Mouse (Mus musculus) liver, embryonic 11.5 days (tissue): ENCODE results near the gene Cotl1. TPM values are rescaled to one million over a fixed set of nuclear protein-coding genes. Genes with fewer than 3 reads are reported as not detected.
"Not testable (repeated sequence)": the region's sequence is repeated elsewhere in the genome, so short reads cannot be mapped to it uniquely, and the experiment has no call there.

Experiments used
- ATAC-seq: fragments of 200-750 bp; cut with Nextera tagmentation; replicated peaks from 2 replicates; pipeline ENCODE4 v1.8.0; 2017; ENCODE audit warnings: moderate number of reproducible peaks, mild to moderate bottlenecking, moderate TSS enrichment, moderate library complexity; ENCODE audit not compliant: low FRiP score
- DNase-seq: peaks from one replicate; pipeline ENCODE4 v3.0.0-alpha.2; 2017; ENCODE audit warnings: low spot score
- H3K27ac ChIP-seq: fragments of 300-500 bp; sonication (generic); 2 replicates; pipeline ENCODE4 v1.5.1; 2014; ENCODE audit warnings: mild to moderate bottlenecking, low read depth, low read length, control low read depth
- H3K27me3 ChIP-seq: fragments of 300-500 bp; sonication (generic); replicated peaks from 2 replicates; pipeline ENCODE4 v1.6.1; 2014; ENCODE audit warnings: low read length, mixed read lengths; ENCODE audit not compliant: control insufficient read depth, insufficient read depth
- H3K36me3 ChIP-seq: fragments of 300-500 bp; sonication (generic); 2 replicates; pipeline ENCODE4 v1.6.1; 2014; ENCODE audit warnings: mild to moderate bottlenecking, low read length, moderate library complexity, mixed read lengths; ENCODE audit not compliant: control insufficient read depth, insufficient read depth
- H3K4me1 ChIP-seq: fragments of 300-500 bp; sonication (generic); replicated peaks from 2 replicates; pipeline ENCODE4 v1.6.1; 2014; ENCODE audit warnings: low read length, mixed read lengths; ENCODE audit not compliant: control insufficient read depth, insufficient read depth
- H3K4me2 ChIP-seq: fragments of 300-500 bp; sonication (generic); 2 replicates; pipeline ENCODE4 v1.6.1; 2014; ENCODE audit warnings: mild to moderate bottlenecking, control low read depth, moderate library complexity
- H3K4me3 ChIP-seq: fragments of 300-500 bp; sonication (generic); 2 replicates; pipeline ENCODE4 v1.5.1; 2014; ENCODE audit warnings: low read depth, low read length, control low read depth
- H3K9ac ChIP-seq: fragments of 300-500 bp; sonication (generic); 2 replicates; pipeline ENCODE4 v1.6.1; 2014; ENCODE audit warnings: low read depth, low read length, control low read depth
- H3K9me3 ChIP-seq: fragments of 300-500 bp; sonication (generic); 2 replicates; pipeline ENCODE4 v1.6.1; 2016; ENCODE audit warnings: low read length, inconsistent platforms, mixed read lengths; ENCODE audit not compliant: control insufficient read depth
- WGBS: fragments of 180-500 bp; shearing (Covaris S2); extraction: QIAGEN DNeasy Blood & Tissue Kit; methylation state at CpG from one replicate; pipeline ENCODE4 v1.1.7; 2014; 5-methylcytosine and 5-hydroxymethylcytosine counted together
- polyA plus RNA-seq: library from polyadenylated mRNA; unstranded; fragments of >200 nt; fragmentation: Nextera tagmentation; extraction: Ambion mirVana; gene quantifications from 2 replicates; pipeline ENCODE4 v1.2.1, GENCODE M21; 2014

Cotl1 gene
- polyA plus RNA-seq, 1 experiment from 2014 or later: 132 TPM

- not testable (repeated sequence) for H3K27me3 ChIP-seq, ATAC-seq, H3K36me3 ChIP-seq, H3K27ac ChIP-seq, H3K4me3 ChIP-seq, H3K4me2 ChIP-seq, DNase-seq, H3K9me3 ChIP-seq, H3K9ac ChIP-seq, H3K4me1 ChIP-seq
- WGBS: 72% methylated on average over 7 of the region's 7 CpGs
These were observed 5.4 kb upstream of the Cotl1 start for GRCm38 (mm10) chr8:119845741-119846140.

GRCm38 (mm10) chr8:119844577-119844976, 4.2 kb upstream of the Cotl1 start:
- H3K4me1 ChIP-seq: peaks cover 13% of the 10 kb centered on the region
- no peak overlapping the region for H3K4me3 ChIP-seq
- no peak overlapping the region for H3K27ac ChIP-seq
- no peak for DNase-seq
- H3K36me3 ChIP-seq: no peaks in the 10 kb centered on the region
- H3K27me3 ChIP-seq: no peaks in the 10 kb centered on the region; the same call in 1 of the 2 replicates
- no peaks in the 10 kb centered on the region; the same call in 1 of the 2 replicates for H3K9me3 ChIP-seq
- ATAC-seq: no peak
- no peak overlapping the region for H3K4me2 ChIP-seq
- H3K9ac ChIP-seq: no peak overlapping the region
- WGBS: 45% methylated on average over 8 of the region's 8 CpGs

- Histone ChIP-seq H3K27me3 (no peaks in the 10 kb centered on the region; the same call in 1 of the 2 replicates), H3K9ac (no peak overlapping the region), H3K9me3 (no peaks in the 10 kb centered on the region), H3K4me2 (no peak overlapping the region), H3K4me3 (no peak overlapping the region), H3K27ac (no peak overlapping the region), H3K36me3 (no peaks in the 10 kb centered on the region), H3K4me1 (peaks cover 24% of the 10 kb centered on the region)
- DNase-seq (no peak), ATAC-seq (no peak)
- WGBS: under 1% methylated on average over 4 of the region's 4 CpGs
These were observed 3.1 kb upstream of the Cotl1 start for GRCm38 (mm10) chr8:119843444-119843843.

- ATAC-seq (peak; percentile 27), DNase-seq (peak; percentile 64)
- peak overlapping the region; percentile 60; the same call in 1 of the 2 replicates for H3K27ac ChIP-seq
- no peaks in the 10 kb centered on the region for H3K9me3 ChIP-seq
- H3K4me1 ChIP-seq: peaks cover 40% of the 10 kb centered on the region
- H3K4me3 ChIP-seq: peak overlapping the region; percentile 69
- H3K36me3 ChIP-seq: no peaks in the 10 kb centered on the region
- H3K4me2 ChIP-seq: peak overlapping the region; percentile 81
- no peaks in the 10 kb centered on the region; the same call in none of the 2 replicates for H3K27me3 ChIP-seq
- 14% methylated on average over 8 of the region's 8 CpGs for WGBS
- H3K9ac ChIP-seq: peak overlapping the region; percentile 54; the same call in 1 of the 2 replicates
These were observed 614 bp upstream of the Cotl1 start for GRCm38 (mm10) chr8:119840905-119841411.

- Histone ChIP-seq H3K4me2 (peak overlapping the region; percentile 81), H3K36me3 (peaks cover 3% of the 10 kb centered on the region), H3K27ac (peak overlapping the region; percentile 20; the same call in 1 of the 2 replicates), H3K9ac (peak overlapping the region; percentile 76), H3K9me3 (no peaks in the 10 kb centered on the region), H3K4me1 (peaks cover 44% of the 10 kb centered on the region), H3K4me3 (peak overlapping the region; percentile 69), H3K27me3 (no peaks in the 10 kb centered on the region; the same call in 1 of the 2 replicates)
- DNase-seq (no peak), ATAC-seq (no peak)
- WGBS: 19% methylated on average over 14 of the region's 14 CpGs
These were observed 824 bp downstream of the Cotl1 start for GRCm38 (mm10) chr8:119839419-119840021.

GRCm38 (mm10) chr8:119838983-119839340, 1.4 kb downstream of the Cotl1 start:
- peak overlapping the region; percentile 76; the same call in 1 of the 2 replicates for H3K9ac ChIP-seq
- no peaks in the 10 kb centered on the region; the same call in 1 of the 2 replicates for H3K27me3 ChIP-seq
- no peaks in the 10 kb centered on the region for H3K9me3 ChIP-seq
- no peak for DNase-seq
- 69% methylated on average over 4 of the region's 4 CpGs for whole genome bisulfite sequencing
- ATAC-seq: no peak
- H3K4me3 ChIP-seq: peak overlapping the region; percentile 69
- peaks cover 50% of the 10 kb centered on the region for H3K4me1 ChIP-seq
- peaks cover 3% of the 10 kb centered on the region for H3K36me3 ChIP-seq
- H3K27ac ChIP-seq: no peak overlapping the region
- peak overlapping the region; percentile 81 for H3K4me2 ChIP-seq

GRCm38 (mm10) chr8:119838100-119838982, 2.0 kb downstream of the Cotl1 start:
- peaks cover 55% of the 10 kb centered on the region for H3K4me1 ChIP-seq
- H3K4me3 ChIP-seq: peak overlapping the region; percentile 69
- H3K9ac ChIP-seq: peak overlapping the region; percentile 76; the same call in 1 of the 2 replicates
- peak overlapping the region; percentile 81 for H3K4me2 ChIP-seq
- H3K9me3 ChIP-seq: no peaks in the 10 kb centered on the region
- H3K27me3 ChIP-seq: no peaks in the 10 kb centered on the region; the same call in 1 of the 2 replicates
- ATAC-seq (no peak), DNase-seq (no peak)
- H3K36me3 ChIP-seq: peaks cover 3% of the 10 kb centered on the region
- WGBS: 48% methylated on average over 19 of the region's 19 CpGs
- peak overlapping the region; percentile 34; the same call in 1 of the 2 replicates for H3K27ac ChIP-seq

GRCm38 (mm10) chr8:119837553-119838071, 2.7 kb downstream of the Cotl1 start:
- WGBS: 17% methylated on average over 10 of the region's 10 CpGs
- Histone ChIP-seq H3K4me3 (peak overlapping the region; percentile 34), H3K27me3 (no peaks in the 10 kb centered on the region; the same call in 1 of the 2 replicates), H3K9me3 (no peaks in the 10 kb centered on the region), H3K9ac (peak overlapping the region; percentile 14; the same call in 1 of the 2 replicates), H3K36me3 (peaks cover 3% of the 10 kb centered on the region), H3K4me2 (peak overlapping the region; percentile 81), H3K27ac (peak overlapping the region; percentile 34), H3K4me1 (peaks cover 62% of the 10 kb centered on the region)
- ATAC-seq: no peak
- no peak for DNase-seq
